Mouse (Mus musculus) yolk sac, embryonic 10.5 days (tissue): ENCODE data around the gene Ager.

Experiments
- DNase-seq: peaks from one replicate; pipeline ENCODE4 v3.0.0-alpha.2; 2017; ENCODE audit warnings: low spot score

The Ager gene

GRCm38 (mm10) chr17:34632261-34632691, 34.6 kb downstream of the Ager start:
- no peak for DNase-seq

- no peak for DNase-seq
These were observed 38.0 kb downstream of the Ager start for GRCm38 (mm10) chr17:34635671-34636070.

GRCm38 (mm10) chr17:34637459-34637858, 39.8 kb downstream of the Ager start:
- DNase-seq: no peak

GRCm38 (mm10) chr17:34639461-34640255, 42.0 kb downstream of the Ager start:
- DNase-seq: no peak

GRCm38 (mm10) chr17:34640778-34641601, 43.3 kb downstream of the Ager start:
- DNase-seq: no peak

GRCm38 (mm10) chr17:34641945-34642344, 44.3 kb downstream of the Ager start:
- DNase-seq: no peak

GRCm38 (mm10) chr17:34643379-34643778, 45.7 kb downstream of the Ager start:
- DNase-seq: peak; percentile 45

- no peak for DNase-seq
These were observed 46.3 kb downstream of the Ager start for GRCm38 (mm10) chr17:34643944-34644343.

GRCm38 (mm10) chr17:34644608-34645007, 46.9 kb downstream of the Ager start, which contains the start of gene Fkbpl:
Fkbpl (plus strand) TSS chr17:34644764.
- DNase-seq: peak; percentile 94

GRCm38 (mm10) chr17:34645256-34645829, 47.7 kb downstream of the Ager start:
- no peak for DNase-seq

GRCm38 (mm10) chr17:34645831-34646511, 48.3 kb downstream of the Ager start:
- no peak for DNase-seq

- DNase-seq: peak; percentile 95
These were observed 49.5 kb downstream of the Ager start, which contains the start of gene Atf6b for GRCm38 (mm10) chr17:34646906-34647787. Atf6b (plus strand) TSS chr17:34647146.

GRCm38 (mm10) chr17:34648141-34648890, 50.7 kb downstream of the Ager start:
- DNase-seq: no peak

- no peak for DNase-seq
These were observed 51.6 kb downstream of the Ager start for GRCm38 (mm10) chr17:34649106-34649864.
